Mouse (Mus musculus) liver, adult 2 months (tissue): ENCODE measurements around the gene Pp2d1. TPM values are rescaled to one million over a fixed set of nuclear protein-coding genes. Genes with fewer than 3 reads are reported as not detected.

ENCODE experiments used
- DNase-seq: peaks from one replicate; pipeline ENCODE4 v3.0.0-alpha.2; 2011; ENCODE audit warnings: low read depth, low spot score; ENCODE audit errors: extremely low read depth
- H3K27ac ChIP-seq: fragments of 200-500 bp; replicated peaks from 2 replicates; pipeline ENCODE4 v1.5.1; 2012; ENCODE audit warnings: low read depth, mild to moderate bottlenecking, control low read depth, inconsistent platforms, low read length; ENCODE audit not compliant: insufficient read depth
- H3K27me3 ChIP-seq: fragments of 200-500 bp; 2 replicates; pipeline ENCODE4 v1.6.1; 2012; ENCODE audit warnings: mild to moderate bottlenecking, moderate library complexity, low read length, inconsistent platforms; ENCODE audit not compliant: control insufficient read depth, insufficient read depth
- H3K36me3 ChIP-seq: fragments of 200-500 bp; 2 replicates; pipeline ENCODE4 v1.6.1; 2012; ENCODE audit warnings: low read length, inconsistent platforms; ENCODE audit not compliant: control insufficient read depth, insufficient read depth
- H3K4me1 ChIP-seq: fragments of 200-500 bp; 2 replicates; pipeline ENCODE4 v1.6.1; 2011; ENCODE audit warnings: low read length; ENCODE audit not compliant: control insufficient read depth, insufficient read depth
- H3K4me3 ChIP-seq: fragments of 200-500 bp; 2 replicates; pipeline ENCODE4 v1.5.1; 2011; ENCODE audit warnings: low read depth, mild to moderate bottlenecking, control low read depth, low read length, moderate library complexity; ENCODE audit not compliant: insufficient read depth
- H3K79me2 ChIP-seq: fragments of 200-500 bp; 2 replicates; pipeline ENCODE4 v1.6.1; 2012; ENCODE audit warnings: inconsistent platforms, mild to moderate bottlenecking, low read length, moderate library complexity; ENCODE audit not compliant: control insufficient read depth, insufficient read depth
- H3K9ac ChIP-seq: fragments of 200-500 bp; 2 replicates; pipeline ENCODE4 v1.6.1; 2012; ENCODE audit warnings: low read depth, mild to moderate bottlenecking, control low read depth, inconsistent platforms, low read length
- CTCF ChIP-seq: fragments of 200-500 bp; IDR thresholded peaks from 2 replicates; pipeline ENCODE4 v1.5.1; 2011; ENCODE audit warnings: low read depth, low read length, control low read depth
- POLR2A ChIP-seq: fragments of 200-500 bp; IDR thresholded peaks from 2 replicates; pipeline ENCODE4 v1.6.1; 2011; ENCODE audit warnings: low read length, control low read depth; ENCODE audit not compliant: insufficient read depth; ENCODE audit errors: extremely low read depth
- WGBS: fragments of 180-500 bp; shearing (Covaris S2); methylation state at CpG from one replicate; pipeline ENCODE4 v1.1.7; 2018; 5-methylcytosine and 5-hydroxymethylcytosine counted together
- polyA plus RNA-seq: library from polyadenylated mRNA; depleted of rRNA; stranded (reverse); fragments of >200 nt; gene quantifications from 2 replicates; pipeline ENCODE4 v1.2.3, GENCODE M21; 2012
- total RNA-seq: library from RNA; depleted of rRNA; stranded (reverse); fragments of >200 nt; gene quantifications from 2 replicates; pipeline ENCODE4 v1.2.3, GENCODE M21; 2014

Pp2d1 gene
- total and polyA plus RNA-seq, 2 experiments, result 0.09 TPM; not detected in 1

DNA sequence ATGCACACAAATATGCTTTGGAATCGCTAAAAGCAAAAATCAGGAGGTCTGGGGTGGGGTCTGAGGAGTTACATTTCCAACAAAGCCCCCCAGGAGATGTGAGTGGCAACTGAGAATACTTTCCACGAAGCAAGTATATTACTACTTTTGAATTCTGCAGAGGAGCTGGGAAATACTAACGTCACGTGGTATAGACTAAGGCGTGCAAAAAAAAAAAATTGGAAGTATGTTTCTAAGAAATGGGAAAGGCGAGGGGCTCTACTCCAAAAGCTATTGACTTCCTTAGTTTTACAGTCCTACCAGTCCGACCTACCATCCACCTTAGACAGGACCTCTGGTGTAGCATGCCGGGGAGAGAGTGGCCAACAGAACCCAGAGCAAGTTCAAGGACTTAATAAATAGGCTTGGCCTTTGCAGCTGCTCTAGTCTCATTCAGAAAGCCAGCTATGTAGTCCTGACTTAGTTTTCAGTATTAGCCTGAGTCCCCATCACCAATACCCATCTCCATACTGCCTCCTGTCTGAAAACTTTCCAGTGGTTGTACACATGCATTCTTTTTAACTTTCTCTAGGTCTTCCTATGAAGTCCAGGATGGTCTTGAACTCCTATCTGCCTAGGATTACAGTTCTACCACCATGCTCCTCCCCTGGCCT, 29.6 kb upstream of the Pp2d1 start:
- WGBS, result 28% methylated on average over 8 of the region's 8 CpGs
- DNase-seq, result peak; percentile 39
- no peaks in the 10 kb centered on the region for H3K36me3 ChIP-seq
- peak overlapping the region; percentile 87 for H3K4me3 ChIP-seq
- peak overlapping the region; percentile 100 for H3K9ac ChIP-seq
- TF ChIP-seq POLR2A (no peak), CTCF (no peak)
- H3K4me1 ChIP-seq, result peaks cover 34% of the 10 kb centered on the region
- peaks cover 40% of the 10 kb centered on the region; the same call in 1 of the 2 replicates for H3K79me2 ChIP-seq
- H3K27ac ChIP-seq, result peak overlapping the region; percentile 57
- no peaks in the 10 kb centered on the region for H3K27me3 ChIP-seq

DNA sequence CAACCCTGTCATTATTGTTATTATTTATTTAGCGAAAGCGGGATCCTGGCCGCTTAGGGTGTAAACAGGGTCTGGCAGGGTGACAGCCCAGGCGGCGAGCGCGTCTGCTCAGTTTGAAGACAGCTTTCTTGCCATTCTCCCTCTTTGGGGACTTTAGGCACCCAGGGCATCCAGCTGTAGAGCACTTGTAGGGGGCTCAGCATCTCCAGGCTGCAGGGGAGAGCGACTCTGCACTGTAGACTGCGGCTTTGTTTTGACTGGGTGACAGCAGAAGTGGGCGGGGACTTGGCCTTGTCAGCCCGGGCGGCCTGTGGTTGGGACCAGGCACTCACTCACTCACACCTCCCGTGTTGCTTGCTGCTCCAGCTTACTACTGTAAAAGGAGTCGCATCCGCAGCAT, 28.9 kb upstream of the Pp2d1 start:
- Histone ChIP-seq H3K4me3 (peak overlapping the region; percentile 87), H3K9ac (peak overlapping the region; percentile 100), H3K27ac (peak overlapping the region; percentile 89), H3K27me3 (no peaks in the 10 kb centered on the region), H3K36me3 (no peaks in the 10 kb centered on the region), H3K4me1 (peaks cover 30% of the 10 kb centered on the region), H3K79me2 (peaks cover 38% of the 10 kb centered on the region; the same call in 1 of the 2 replicates)
- under 1% methylated on average over 15 of the region's 15 CpGs for WGBS
- DNase-seq, result peak; percentile 82
- TF ChIP-seq POLR2A (0 out of 2 replicates have a peak, but pooled peaks have one; percentile 54), CTCF (no peak)

DNA sequence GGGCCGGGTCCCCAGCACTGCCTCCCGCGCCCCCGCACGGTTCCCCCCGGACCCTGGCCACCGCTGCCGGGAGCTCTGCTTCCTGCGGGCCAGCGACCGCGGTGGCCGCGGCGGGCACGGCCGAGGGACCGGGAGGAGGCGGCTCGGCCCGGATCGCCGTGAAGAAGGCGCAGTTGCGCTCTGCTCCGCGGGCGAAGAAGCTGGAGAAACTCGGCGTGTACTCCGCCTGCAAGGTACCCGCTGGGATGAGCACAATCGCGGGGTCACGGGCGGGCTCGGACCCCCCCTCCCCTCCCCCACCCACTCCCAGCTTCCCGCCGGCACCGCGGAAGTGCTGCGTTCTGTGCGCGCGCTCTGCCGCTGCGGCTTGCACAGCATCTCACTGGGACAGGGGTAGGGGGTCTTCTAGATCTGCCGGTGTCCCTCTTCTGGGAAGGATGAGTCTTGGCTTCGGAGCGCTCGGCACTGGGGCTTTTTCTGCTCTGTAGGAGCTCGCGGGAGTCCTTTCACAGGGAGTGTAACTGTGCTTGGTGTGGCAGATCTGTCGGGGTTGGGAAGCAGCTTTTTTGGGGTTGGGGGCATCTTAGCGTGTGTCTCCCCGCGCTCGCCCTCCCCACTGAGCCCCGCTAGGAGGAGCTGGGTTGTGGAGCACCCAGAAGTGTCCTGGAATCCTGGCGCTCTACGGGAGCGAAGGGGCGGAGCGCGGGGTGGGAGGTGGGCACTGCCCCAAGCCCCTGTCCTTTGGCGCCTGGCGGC, 28.3 kb upstream of the Pp2d1 start:
- no peak for DNase-seq
- TF ChIP-seq POLR2A (peak; percentile 47; the same call in 1 of the 2 replicates), CTCF (peak; percentile 40; the same call in 1 of the 2 replicates)
- Histone ChIP-seq H3K79me2 (peaks cover 36% of the 10 kb centered on the region; the same call in 1 of the 2 replicates), H3K4me1 (peaks cover 27% of the 10 kb centered on the region), H3K27me3 (no peaks in the 10 kb centered on the region), H3K36me3 (no peaks in the 10 kb centered on the region), H3K9ac (peak overlapping the region; percentile 100), H3K27ac (peak overlapping the region; percentile 89), H3K4me3 (peak overlapping the region; percentile 87)
- under 1% methylated on average over 66 of the region's 67 CpGs for WGBS

DNA sequence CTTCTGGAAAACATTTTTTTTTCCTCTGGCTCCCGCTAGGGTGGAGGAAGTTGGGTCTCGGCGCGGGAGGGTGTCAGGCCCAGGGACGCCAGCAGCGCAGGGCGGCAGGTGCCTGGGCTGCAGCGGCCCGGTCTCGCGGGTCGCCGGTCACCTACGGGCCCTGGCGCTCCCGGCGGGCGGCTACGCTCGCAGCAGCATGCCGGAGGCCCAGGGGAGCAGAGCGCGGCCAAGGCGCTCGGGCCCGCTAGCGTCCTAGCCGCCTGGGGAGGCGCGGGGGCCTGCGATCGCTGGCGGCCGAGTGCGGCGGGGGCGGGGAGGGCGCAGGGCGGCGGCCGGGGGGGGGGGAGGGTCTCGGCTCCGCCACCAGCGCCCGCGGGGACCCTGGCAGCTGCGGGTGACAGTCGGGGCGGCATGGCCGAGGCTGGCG, 27.7 kb upstream of the Pp2d1 start:
- TF ChIP-seq POLR2A, result peak; percentile 68; the same call in 1 of the 2 replicates
- peak; percentile 38 for TF ChIP-seq CTCF
- WGBS, result 1% methylated on average over 31 of the region's 51 CpGs
- H3K27me3 ChIP-seq, result no peaks in the 10 kb centered on the region
- peak overlapping the region; percentile 100 for H3K9ac ChIP-seq
- peak overlapping the region; percentile 87 for H3K4me3 ChIP-seq
- H3K27ac ChIP-seq, result peak overlapping the region; percentile 100
- H3K36me3 ChIP-seq, result no peaks in the 10 kb centered on the region
- peaks cover 32% of the 10 kb centered on the region; the same call in 1 of the 2 replicates for H3K79me2 ChIP-seq
- peaks cover 23% of the 10 kb centered on the region for H3K4me1 ChIP-seq
- DNase-seq, result no peak

DNA sequence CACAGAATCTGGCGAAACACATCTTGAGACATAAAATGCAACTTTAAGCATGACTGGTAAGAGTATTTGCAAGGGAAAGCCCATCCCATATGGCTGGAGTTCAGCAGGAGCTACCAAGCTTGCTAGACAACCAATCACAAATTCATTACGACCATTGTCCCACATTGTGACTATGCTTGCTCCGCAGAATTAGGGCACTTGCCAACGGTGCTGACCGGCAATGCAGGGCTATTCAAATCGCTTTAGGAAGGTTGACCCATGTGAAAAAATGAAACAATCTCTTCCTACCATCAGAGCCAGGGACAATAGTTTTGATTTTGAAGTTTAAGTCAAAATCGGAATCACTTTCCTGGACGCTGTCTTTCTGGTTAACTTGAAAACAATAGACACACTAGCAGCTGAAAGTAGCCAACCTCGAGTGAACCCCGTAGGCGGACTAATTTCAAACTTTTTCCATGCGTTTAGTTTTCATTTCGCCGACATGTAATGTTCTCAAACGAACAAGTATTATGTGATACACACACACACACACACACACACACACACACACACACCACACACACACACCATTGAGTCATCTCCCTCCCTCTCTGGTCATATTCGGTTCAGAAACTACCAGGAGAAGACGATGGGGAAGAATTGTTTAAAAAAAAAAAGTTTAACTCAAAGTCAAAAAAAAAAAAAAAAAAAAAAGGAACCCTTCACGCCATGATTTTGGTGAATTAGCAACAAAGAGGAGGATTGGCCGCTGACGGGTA, 27.1 kb upstream of the Pp2d1 start, which contains the start of gene Kat2b:
Gene Kat2b (plus strand): TSS at position 701 of the 758 bp plus-strand sequence.
- H3K9ac ChIP-seq, result peak within 1 kb of the TSS; percentile 100
- H3K36me3 ChIP-seq, result no peaks in the 10 kb centered on the region
- no peaks in the 10 kb centered on the region for H3K27me3 ChIP-seq
- peaks cover 26% of the 10 kb centered on the region; the same call in 1 of the 2 replicates for H3K79me2 ChIP-seq
- H3K27ac ChIP-seq, result peak within 1 kb of the TSS; percentile 100
- peak within 1 kb of the TSS; percentile 87 for H3K4me3 ChIP-seq
- TF ChIP-seq CTCF (no peak), POLR2A (0 out of 2 replicates have a peak, but pooled peaks have one; percentile 18)
- DNase-seq, result peak; percentile 87
- under 1% methylated on average over 20 of the region's 20 CpGs for WGBS
- H3K4me1 ChIP-seq, result peaks cover 18% of the 10 kb centered on the region
